Mouse (Mus musculus) monocyte, adult 2 months (primary cell): ENCODE results near the gene Prr36.
A peak's percentile ranks its signal among the peaks of the same experiment; 100 is the strongest.
"Not testable (repeated sequence)": the region's sequence is repeated elsewhere in the genome, so short reads cannot be mapped to it uniquely, and the experiment has no call there.

Experiments
- DNase-seq, 2 experiments: peaks; one replicate each; pipeline ENCODE4 v3.0.0; 2022; ENCODE audit warnings: low spot score in 2 of 2, low read depth in 1 of 2

Gene Prr36

DNA sequence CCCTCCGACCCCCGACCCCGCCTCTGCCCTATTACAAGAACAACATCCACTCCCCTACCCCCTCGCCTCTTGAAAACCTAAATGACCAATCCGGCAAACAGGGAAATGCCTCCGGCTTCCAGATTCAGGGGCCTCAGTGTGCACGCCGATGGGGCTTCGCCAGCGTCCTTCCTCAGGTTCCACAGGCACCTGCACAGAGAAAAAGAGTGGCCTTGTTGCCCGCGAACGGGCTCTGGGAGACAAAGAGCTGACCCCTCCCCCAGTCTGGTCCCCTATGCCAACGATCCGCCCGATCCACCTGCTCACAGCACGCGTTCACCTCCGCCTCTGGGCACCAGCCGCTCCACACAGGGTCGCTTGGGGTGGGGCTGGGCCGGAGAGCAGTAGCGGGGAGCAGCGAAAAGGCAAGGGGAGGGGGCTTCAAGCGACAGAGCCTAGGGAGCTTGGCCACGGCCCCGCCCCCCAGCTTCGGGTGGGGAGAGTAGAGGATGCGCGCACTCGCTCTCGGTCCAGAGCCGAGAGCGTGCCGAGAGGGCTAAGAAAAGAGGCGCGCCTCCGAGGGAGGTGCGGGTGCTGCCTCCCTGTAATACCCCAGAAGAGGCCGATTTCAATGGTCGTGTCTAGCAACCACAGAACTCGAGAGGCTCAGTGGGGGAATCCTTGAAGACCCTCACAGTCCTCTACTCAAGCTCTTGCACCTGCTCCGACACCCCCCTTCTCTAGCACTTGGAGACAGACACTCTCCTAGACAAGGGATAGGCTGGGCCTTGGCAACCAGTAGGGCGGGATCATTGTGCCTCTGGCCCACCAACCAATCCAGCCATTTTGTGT lies at the start of gene Prr36:
TSS of gene Prr36 (minus strand) at position 669 of the 831 bp plus-strand sequence.
- no peak for DNase-seq

DNA sequence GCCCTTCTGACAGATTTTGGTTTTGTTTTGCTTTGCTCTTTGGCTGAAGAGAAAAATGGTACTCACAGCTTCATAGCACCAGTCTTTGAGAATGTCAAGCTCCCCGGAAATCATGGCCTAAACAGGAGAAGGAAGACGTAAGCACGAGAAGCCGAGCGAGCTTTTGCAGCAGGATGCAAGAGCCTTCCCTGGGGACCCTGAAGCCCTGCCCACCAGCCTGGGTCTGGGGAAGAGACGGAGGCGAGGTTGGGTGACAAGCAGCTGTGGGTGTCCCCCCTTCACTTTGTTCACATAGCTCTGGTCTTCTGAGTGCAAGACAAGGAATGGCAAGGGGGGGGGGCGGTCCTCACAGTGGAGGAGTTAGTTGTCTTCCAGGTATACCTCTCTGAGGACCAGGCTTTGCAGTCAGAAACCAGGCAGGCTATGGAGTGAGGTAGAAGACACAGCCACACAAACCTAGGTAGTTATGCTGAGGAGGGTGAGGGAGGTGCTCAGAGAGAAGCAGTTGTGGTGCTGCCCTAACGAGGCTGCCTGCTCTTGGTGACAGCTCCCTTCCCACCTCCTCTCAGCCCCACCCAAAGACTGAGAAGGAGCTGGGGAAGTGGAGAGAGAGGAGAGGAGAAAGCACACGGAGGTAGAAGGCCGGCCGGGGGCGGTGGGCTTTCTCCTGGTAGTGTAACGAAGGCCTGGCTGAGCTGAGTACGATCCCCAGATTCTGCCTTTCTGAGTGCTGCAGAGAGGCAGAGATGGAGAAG lies 48.1 kb upstream of the Prr36 start:
- no peak for DNase-seq

DNA sequence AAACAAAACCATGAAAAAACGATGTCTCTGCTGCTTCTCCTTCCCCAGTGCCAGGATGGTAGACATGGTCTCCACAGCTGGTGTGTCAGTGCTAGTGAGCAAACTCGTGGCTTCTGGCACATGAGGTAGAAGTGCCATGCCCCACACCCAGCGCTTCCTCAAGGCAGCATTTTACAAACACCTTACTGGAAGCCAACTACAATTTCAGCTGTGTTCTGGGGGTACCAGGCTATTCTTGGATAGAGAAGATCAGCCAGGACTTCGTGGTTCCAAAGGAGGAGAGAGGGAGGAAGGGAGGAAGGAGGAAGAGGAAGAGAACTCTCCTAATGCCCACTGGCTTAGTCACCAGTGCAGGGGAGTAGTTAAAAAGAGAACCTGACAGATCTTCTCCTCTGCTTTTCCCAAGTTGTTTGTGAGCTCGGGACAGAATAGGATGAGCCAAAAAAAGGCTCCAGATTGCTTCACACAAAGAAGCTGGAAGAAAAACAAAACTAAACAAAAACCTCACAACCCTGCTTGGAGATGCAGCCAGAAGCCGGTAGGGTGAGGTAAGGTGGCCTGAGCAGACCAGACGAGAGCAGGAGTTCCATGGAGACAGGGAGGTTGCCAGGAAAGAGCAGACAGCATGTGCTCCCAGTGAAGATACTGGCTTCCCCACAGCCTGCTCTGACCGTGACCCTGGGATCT lies 46.0 kb upstream of the Prr36 start:
- no peak for DNase-seq

DNA sequence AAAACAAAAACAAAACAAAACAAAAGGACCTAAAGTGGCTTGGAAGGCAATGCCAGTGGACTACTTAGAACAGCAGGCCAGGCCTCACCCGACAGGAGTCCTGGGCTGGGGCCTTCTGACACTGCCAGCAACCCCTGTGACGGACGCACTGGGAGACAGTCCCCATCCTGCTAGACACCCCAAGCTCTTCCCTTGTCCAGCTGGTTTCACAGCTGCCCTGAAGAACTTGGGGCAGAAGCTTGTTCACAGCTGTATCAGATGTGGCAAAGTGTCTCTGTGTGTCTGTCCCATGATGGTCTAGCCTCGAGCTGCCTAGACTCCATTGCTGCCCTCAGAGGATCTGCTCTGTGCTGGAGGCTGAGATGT lies 42.5 kb upstream of the Prr36 start:
- no peak for DNase-seq

DNA sequence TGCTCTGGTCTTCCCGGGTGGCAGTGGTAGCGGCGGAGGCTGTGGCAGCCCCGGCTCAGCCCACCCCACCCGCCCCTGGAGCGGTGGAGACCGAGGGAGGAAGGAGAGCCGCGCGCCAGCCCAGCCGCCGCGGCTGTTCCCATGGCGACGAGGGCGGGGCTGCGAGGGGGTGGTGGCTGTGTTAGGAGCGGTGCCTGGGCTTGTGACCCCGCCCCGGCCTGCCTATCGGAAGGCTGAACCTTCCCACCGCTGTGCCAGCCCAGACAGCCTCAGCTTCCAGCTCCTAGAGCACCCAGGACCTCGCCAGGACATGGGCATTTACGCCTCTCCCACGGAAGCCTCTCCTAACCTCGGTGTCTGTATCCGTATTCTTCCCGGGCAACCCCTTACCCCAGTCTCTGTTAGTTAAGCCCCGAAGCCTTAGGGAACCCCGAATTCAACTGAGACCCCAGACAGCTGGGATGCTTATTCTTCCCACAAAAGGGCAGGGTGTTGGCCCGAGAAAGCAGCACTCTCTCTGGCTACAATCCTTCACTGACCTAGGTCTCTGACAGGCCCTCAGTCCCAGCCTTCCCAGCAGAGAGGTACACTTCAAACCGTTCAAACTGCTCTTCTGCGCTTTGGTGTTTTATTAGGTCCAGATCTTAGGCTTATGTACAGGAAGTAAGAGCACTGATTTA lies 42.0 kb upstream of the Prr36 start, which contains the start of gene Ctxn1:
TSS of gene Ctxn1 (minus strand) at position 150 of the 680 bp plus-strand sequence.
- peak; percentile 57 to 78 for DNase-seq

DNA sequence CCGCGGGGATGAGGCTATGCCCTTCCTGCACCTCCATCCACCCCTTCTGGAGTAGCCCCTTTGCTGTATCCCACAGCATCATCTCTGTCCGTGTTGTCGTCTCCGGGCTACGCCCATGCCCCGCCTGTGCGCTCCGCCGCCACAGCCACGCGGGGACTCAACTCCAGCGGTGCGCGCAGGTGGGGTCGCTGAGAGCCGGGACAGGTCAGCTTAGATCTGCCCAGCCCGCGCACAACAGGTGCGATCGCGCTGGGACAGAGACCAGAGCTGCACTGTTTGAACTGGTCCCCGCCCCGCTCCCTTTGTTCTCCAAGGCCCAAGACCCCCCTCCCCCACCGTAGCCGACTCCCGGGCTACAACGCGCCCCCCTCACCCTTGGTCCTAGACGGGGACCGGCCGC lies 41.4 kb upstream of the Prr36 start:
- no peak for DNase-seq

DNA sequence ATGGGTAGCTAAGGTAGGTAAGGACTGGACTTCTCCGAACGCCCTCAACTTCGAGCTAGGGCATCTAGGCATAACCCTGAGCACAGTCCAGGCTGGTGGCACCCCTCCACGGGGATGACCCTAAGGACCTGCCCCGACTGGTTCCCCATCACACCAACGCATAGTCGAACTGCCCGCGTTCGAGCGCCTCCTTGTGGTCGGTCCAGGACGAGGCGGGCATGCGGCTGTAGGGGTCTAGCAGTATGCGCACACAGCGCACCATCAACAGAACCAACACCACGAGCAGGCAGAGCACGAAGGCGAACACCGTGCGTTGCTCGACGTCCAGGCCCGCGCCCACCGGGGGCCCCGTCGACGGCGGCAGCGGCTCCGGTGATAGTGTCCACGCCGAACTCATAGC lies 41.0 kb upstream of the Prr36 start:
- peak; percentile 45 to 62 for DNase-seq

DNA sequence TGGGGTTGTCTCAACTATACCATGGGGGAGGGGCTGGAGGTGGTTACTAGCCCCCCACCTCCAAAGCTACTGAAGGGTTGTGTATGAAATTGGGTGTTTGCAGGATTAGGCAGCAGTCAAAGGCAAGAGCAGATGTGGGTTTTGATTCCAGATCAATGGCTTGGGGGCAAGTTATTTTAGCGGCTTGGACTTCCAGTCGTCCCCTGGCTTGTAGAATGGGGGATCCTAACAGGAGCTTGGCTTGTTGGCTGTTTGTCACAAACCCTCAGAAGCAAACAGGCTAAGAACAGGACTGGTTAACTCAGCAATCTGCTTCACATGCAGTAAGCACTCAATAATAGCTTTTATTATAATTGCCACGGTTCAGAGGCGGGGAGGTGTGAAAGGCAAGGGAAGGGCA lies 40.1 kb upstream of the Prr36 start:
- no peak for DNase-seq

DNA sequence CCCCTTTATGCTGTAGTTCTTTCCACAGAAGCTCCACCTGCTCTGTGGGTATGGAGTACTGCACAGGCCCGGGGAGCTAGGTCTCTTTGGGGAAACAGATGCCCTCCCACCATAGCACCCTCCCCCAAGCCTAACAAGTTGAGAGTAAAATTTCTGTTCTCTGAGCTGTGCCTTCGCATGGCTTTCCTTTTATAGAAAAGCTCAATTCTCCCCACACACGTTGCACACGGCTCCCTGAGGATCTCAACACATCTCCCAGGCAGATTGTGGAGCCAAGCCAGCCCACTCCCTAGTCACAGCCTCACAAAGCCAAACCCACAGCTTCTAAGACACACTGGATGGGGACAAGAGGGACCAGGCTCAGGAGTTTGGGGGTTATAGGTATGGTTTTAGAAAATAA lies 39.7 kb upstream of the Prr36 start:
- DNase-seq = no peak

DNA sequence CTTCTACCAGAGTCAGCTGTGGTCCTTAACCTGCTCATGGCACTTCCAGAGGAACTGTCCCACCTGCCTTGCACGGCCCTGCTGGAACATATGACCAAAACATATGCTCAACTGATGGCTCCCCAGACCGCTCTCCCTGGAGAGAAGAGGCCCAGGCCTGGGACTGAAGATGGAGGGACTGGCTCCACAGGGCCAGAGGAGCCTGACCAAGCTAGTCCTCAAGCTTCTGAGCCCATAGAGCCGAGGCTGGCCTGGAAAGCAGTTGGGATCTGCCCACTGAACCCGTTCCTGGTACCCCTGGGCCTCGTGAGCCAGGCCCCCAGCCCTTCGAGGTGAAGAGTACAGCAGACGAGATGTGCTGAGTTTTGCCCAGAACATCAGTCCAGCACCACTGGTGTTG lies 38.2 kb upstream of the Prr36 start:
- DNase-seq = not testable (repeated sequence)

DNA sequence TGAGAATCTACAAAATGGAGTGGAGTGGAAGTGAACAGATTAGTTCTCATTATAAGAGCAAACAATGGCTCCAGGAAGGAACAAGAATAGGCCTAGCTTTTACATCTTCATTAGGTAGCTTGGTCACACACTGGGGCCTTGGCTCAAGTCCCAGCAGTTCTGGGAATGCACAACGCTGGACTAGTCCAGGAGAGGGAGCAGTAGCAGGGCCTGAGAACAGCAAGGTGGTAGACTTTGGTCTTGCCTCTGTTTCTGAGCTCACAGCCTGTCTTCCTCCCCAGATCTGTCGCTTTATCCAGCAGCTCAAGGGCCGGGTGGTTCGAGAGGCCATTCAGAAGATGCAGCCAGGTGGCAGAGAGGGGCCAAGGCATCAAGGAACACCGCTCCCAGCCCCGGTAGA lies 36.7 kb upstream of the Prr36 start:
- DNase-seq = no peak

DNA sequence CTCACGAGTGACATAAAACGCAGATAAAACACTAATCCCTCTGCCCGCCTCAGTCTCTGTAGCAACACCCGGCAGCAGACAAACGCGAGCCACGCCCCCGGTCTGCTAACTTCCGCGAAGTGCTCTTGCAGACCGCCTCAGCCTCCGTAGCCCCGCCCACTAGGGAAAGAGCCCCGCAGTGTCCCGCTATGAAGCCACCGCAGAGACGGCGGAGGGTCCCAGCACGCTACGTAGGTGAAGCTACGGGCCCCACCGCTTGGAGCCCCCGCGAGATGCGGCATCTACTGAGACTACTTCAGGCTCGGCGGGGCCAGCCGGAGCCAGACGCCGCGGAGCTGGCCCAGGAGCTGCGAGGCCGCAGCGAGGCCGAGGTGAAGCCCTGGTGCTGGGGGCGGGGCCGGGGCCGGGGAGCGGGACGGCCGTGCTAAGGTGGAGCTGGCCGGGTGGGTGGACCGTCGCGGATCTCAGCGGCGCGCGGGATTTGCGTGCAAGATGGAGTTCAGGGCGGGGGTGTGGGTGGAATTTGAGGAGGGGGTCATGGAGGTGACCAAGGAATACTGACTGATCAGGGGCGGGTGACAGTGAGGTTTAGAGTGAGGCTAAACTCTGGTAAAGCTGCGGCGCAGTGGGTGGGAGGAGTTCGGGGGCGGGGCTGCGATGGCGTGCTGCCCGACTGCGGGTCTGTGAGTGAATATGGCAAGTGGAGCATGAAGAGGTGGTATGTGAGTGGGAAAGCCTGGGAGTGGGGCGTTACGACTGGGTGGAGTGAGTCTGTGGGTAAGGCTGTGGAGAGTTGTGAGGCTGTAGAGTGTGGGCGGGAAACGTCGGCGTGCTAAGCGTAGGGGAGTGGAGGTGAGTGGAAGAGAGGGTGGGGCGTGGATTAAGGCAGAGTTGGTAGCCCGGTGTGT lies 35.9 kb upstream of the Prr36 start, which contains the start of gene Snapc2:
TSS of gene Snapc2 (plus strand) at position 147 of the 908 bp plus-strand sequence.
- peak; percentile 75 to 88 for DNase-seq

DNA sequence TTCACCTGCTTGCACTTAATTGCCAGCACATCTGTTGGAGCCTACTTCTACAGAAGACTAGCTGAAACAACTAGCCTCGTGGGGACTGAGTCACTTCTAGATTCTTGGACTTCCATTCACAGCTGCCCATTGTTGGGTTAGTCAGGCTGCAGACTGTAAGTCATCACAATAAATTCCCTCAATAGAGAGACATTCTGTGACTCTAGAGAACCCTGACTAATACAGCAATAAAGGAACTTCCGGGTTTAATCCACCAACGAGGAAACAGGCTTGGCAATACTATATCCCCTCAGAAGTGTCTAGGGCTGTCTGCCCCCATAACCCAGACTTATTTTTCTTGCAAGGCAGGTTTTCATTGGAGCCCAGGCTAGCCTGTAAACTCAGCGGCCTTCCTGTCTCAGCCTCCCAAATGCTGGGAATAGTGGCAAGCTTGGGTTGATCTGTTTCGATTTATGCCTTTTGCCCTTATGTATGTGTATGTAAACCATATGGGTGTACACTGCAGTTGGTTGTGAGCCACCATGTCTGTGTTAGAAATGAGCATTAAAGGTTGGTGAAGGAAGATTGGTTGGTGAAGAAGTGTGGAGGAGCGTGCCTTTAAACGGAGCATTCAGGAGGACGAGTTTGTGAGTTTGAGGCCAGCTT lies 35.0 kb upstream of the Prr36 start:
- no peak for DNase-seq

DNA sequence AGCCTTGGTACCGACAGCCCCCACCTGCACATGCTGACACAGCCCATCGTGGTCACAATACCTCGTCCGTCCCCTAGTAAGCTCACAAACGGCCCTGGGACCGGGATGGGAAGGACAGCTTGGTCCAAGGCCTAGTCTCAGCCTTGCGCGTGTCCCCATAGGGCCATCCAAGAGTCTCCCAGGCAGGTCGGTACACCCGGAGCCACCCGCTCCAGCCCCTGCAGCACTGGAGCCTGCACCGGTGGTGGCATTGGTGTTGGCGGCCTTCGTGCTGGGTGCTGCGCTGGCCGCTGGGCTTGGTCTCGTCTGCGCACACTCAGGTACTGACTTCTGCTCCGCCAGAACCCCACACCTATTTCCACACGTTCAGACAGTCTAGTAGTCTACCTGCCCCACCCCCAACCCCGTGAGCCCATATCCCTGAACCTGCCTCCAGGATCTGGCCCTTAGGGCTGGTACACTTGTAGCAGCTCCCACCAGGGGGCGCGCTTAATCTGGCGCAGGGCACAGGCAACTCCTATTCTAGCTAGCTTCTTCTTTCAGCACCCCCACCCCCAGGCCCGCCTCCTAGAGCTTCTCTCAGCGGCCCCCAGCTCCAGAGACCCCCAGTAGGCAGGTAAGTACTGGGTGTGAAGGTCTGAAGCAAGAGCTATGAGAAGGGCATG lies 33.2 kb upstream of the Prr36 start:
- DNase-seq = peak; percentile 46 to 74

DNA sequence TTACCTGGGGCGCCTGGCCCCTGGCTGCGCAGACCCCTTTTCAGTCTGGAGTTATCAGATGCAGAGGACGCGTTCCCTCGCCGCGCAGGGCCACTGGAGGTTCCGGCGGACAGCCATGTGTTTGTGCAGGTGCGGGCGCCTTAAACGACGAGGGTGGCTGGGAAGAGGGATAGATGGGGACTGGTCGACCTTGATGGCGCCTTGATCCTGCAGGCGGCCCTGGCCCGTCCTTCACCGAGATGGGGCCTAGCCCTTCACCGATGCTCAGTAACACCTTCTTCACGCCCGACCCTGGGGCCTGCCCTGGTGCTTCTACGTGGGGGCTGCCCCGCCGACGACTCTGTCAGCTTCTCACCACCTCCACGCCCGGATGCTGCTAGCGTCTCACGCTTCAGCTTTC lies 32.0 kb upstream of the Prr36 start:
- DNase-seq = no peak

DNA sequence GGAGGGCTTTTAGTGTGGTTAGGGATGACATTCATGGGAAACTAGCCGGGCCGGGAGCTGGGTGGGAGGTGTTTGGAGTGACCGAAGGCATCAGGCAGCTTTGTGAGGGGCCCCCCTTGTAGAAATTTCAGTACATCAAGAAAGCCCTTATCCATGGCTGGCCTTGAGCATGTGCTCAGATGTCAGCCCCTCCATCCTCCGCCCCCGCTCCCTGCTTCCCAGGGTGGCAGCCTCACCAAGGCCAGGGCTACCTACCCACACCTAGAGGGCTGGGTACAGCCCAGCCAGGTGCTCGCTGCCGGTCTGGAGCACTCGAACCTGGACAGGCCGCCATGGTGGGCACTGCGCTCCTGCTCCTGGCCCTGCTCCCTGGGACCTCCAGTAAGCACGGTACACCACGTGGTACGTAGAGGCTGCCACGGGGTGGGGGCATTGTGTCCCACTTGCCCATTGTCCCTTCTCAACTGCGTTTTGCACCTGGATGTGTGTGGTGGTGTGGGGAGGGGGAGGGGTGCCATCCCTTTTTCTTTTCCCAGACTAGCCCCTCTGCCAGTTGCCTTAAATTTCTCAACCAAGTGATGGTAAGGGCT lies 30.8 kb upstream of the Prr36 start, which contains the start of gene Tgfbr3l:
TSS of gene Tgfbr3l (plus strand) at position 264 of the 590 bp plus-strand sequence.
- no peak for DNase-seq

DNA sequence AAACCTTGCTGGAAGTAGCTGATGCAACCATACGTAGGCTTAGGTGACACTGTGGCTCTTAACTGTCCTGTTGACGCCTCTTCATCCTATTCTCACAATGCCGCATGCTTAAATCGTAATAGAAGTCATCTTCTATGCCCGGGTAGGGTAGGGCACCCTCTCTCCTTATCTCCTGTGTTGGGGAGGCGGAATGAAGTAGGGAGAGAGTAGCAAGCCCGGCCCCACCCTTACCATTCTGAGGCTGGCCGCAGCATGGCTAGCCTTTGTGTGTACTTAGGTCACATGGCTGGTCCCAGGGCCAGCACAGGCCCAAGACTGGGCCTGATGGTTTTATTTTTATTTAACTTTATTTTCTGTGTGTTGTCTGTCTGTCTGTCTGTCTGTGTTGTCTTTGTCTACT lies 30.0 kb upstream of the Prr36 start:
- no peak for DNase-seq

DNA sequence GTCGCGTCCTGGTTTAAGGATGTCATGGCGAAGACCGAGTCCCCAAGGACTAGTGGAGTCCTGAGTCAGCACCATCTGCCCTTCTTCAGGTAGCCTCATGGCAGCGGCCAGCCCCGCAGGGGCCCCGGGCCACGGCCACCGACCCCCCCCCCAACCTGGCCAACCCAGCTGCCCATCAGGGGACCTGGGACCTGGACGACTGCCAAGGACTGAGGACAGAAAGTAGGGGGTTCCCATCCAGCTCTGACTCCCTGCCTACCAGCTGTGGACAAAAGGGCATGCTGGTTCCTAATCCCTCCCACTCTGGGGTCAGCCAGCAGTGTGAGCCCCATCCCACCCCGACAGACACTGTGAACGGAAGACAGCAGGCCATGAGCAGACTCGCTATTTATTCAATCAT lies 28.5 kb upstream of the Prr36 start:
- no peak for DNase-seq

DNA sequence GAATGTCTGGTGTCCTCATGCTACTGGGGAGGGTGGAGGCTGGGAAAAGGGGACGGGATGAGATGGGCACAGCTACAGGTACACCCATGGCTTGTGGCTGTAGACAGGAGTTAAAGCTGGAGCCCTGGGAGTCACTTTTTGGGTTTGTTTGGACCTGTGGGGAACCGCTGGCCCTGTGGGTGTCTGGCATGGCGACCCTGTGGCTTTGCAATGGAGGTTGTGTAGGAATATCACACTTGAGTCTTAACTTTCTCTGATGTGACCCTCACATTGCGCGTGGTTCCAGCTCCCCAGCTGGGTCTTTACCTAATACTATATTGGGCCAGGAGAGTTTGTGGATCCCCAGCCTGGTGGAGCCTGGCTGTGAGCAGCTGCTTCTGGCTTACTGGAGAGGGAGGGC lies 27.8 kb upstream of the Prr36 start:
- no peak for DNase-seq
